Mouse (Mus musculus): ENCODE measurements around the gene Shc4.

DNA sequence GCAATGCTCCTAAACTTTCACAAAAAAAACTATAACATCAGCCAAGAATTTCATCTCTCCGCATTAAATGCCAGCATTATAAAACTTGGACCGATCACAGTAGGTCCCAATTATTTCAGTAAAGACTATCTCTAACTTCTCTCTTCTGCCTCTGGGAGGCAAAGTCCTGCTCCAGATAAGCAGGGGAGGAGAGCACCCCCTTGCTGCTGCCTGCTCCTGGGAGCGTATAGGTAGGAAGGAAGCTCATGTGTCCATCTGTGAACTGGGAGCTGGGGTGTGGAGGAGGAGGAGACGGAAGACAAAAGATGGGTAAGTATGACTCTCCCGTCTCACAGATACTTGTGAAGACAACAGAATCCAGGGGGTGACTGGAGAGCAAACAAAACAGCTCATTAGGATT, 14.8 kb upstream of the Shc4 start:
- TF ChIP-seq HCFC1 (IDR thresholded peaks at IDR 0.05; ENCODE audit: borderline replicate concordance, insufficient read depth, low read length): no peak
- TF ChIP-seq MAFK (IDR thresholded peaks at IDR 0.05; ENCODE audit: insufficient read depth, low read depth, low read length): no peak

Measured in ES-E14 (cell line).